Mouse (Mus musculus): ENCODE measurements at regions not wholly inside any gene's neighbourhood (a gene's known extent, or its start where the extent isn't known, plus 50 kb on each side); places are given as distances from the start of the nearest gene placed in this dataset.

- DNase-seq (ENCODE audit: low spot score in 2 of 2) = no peak
Observed at GRCm38 (mm10) chr8:79515282-79515783, 116.0 kb upstream of the Smad1 start.

- DNase-seq (ENCODE audit: low spot score in 2 of 2) = no peak
Observed at GRCm38 (mm10) chr8:79514655-79515278, 115.4 kb upstream of the Smad1 start.

GRCm38 (mm10) chr8:79508597-79508996, 109.3 kb upstream of the Smad1 start:
- DNase-seq (ENCODE audit: low spot score in 2 of 2) = no peak

GRCm38 (mm10) chr8:79505381-79505780, 106.1 kb upstream of the Smad1 start:
- no peak for DNase-seq (ENCODE audit: low spot score in 2 of 2)

DNA sequence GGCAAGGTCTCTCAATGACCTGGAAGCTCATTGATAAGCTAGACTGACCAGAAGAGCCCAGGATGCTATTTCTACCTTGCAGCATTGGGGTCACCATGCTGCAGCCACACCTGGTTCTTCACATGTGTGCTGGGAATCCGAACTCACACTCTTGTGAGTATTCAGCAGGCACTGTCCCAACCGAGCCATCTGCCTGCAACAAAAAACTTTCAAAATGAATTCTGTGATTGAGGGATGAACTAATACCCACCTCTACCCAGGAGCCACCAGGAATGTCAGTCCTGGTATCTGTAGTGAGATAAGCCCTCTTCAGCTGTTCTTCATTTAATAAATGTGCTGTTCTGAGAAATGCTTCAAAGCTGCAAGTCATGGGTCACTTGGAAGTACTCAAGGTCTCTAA, 104.6 kb upstream of the Smad1 start:
- no peak for DNase-seq (ENCODE audit: low spot score in 2 of 2)

DNA sequence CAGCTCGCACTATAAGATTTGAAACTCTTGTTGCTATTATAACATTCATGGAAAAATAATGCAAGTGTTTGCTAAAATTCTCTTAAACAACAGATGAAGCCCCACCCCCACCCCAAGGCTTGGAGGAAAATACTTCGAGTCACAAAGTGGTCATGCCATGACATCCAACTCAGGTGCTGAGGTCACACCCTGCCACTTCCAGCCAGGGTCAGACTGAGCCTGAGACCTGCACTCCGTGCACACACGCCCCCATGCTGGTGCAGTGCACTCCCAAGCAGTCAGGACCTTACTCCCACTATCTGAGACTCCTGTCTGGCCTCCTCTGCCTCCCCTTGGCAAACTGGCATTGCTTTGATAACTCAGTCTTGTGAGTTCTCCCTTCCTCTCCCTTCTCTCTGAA, 102.7 kb upstream of the Smad1 start:
- DNase-seq (ENCODE audit: low spot score in 2 of 2) = no peak

- DNase-seq (ENCODE audit: low spot score in 2 of 2) = peak; percentile 79 to 86
Observed at GRCm38 (mm10) chr8:79501238-79501637, 101.9 kb upstream of the Smad1 start.

DNA sequence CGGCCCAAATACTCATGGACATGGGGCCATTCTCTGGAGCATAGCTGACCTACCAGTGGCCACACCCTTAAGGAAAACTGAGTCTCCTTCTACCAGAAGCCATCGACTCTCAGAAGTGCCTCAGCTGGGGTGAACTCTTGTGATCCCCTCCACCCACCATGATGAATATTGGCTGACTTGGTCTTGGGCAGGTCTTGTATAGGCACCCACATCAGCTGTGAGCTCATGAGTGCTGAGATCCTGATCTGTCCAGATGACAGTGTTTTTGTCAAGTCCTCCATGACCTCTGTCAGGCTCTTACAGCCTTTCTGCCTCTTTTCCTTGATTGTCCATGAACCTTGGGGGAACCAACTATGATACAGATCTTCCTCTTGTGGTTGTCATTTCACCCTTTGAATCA, 99.9 kb upstream of the Smad1 start:
- no peak for DNase-seq (ENCODE audit: low spot score in 2 of 2)

- DNase-seq (ENCODE audit: low spot score in 2 of 2) = no peak
Observed at GRCm38 (mm10) chr8:79498611-79499010, 99.3 kb upstream of the Smad1 start.

- no peak for DNase-seq (ENCODE audit: low spot score in 2 of 2)
Observed at GRCm38 (mm10) chr8:79491156-79491698, 91.9 kb upstream of the Smad1 start.

DNA sequence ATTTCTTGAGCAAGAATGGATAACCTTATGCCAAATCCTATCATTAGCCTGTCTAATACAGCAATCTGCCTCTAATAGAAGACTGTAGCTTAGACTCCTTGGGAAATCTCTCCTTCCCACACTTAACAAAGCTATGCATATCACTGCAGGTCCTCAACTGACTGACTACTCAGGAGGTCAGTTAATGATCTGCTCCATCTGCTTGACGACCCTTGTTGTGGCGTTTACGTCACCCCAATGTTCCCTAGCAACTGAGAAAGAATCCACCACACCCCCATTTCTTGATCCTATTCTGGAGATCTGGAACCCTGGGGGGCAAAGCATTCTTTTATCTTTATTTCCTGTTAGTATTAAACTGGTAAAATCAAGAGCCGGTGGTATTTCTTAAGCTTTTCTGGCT, 91.4 kb upstream of the Smad1 start:
- DNase-seq (ENCODE audit: low spot score in 2 of 2) = no peak

- peak in 1 of 2 experiments; percentile 11 for DNase-seq (ENCODE audit: low spot score in 2 of 2)
Observed at GRCm38 (mm10) chr8:79488861-79489260, 89.5 kb upstream of the Smad1 start.

- DNase-seq (ENCODE audit: low spot score in 2 of 2) = no peak
Observed at GRCm38 (mm10) chr8:79487597-79487996, 88.3 kb upstream of the Smad1 start.

GRCm38 (mm10) chr8:79479326-79479725, 80.0 kb upstream of the Smad1 start:
- no peak for DNase-seq (ENCODE audit: low spot score in 2 of 2)

- no peak for DNase-seq (ENCODE audit: low spot score in 2 of 2)
Observed at GRCm38 (mm10) chr8:79476012-79476411, 76.7 kb upstream of the Smad1 start.

GRCm38 (mm10) chr8:79474679-79475078, 75.4 kb upstream of the Smad1 start:
- no peak for DNase-seq (ENCODE audit: low spot score in 2 of 2)

DNA sequence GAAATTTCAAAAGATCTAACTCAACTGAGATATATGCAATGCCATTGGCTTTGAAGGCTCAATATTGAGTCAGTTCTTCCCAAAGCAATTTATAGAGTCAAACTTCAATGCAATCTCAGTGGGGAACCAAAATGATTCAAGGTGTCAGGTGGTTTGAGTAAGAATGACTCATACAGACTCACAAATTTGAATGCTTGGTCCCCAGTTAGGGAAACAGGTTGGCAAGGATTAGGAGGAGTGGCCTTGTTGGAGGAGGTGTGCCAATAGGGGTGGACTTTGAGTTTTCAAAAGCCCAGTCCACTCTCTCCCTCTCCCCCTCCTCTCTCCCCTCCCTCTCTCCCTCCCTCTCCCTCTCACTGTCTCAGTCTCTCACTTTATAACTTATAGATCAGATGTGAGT, 52.8 kb upstream of the Smad1 start:
- no peak for DNase-seq (ENCODE audit: low spot score in 2 of 2)

- no peak for DNase-seq (ENCODE audit: low spot score in 2 of 2)
Observed at GRCm38 (mm10) chr8:79449453-79449852, 50.1 kb upstream of the Smad1 start.
